Mouse (Mus musculus): ENCODE results near the gene Ubtf. TPM values are rescaled to one million over a fixed set of nuclear protein-coding genes. Genes with fewer than 3 reads are reported as not detected.
"Not testable (repeated sequence)": the region's sequence is repeated elsewhere in the genome, so short reads cannot be mapped to it uniquely, and the experiment has no call there.

Ubtf gene
- total RNA-seq, 2 experiments from 2014 or later = 38.2 to 45.5 TPM

DNA sequence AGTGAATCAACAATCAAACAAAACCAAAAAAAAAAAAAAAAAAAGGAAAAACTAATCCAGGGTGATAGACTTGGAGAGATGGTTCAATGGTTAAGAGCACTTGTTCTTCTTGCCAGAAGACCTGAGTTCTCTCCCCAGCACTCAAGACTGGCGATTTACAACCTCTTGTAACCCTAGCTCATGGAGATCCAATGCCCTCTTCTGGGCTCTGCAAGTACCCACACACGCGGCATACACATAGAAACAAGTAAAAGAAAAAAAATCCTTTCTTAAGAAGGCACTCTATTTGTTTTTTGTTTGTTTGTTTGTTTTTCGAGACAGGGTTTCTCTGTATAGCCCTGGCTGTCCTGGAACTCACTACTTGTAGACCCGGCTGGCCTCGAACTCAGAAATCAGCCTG is 35.6 kb downstream of the Ubtf start:
- DNase-seq = no peak
- intact Hi-C loops (cut with DNase I; ENCODE audit: low total_unique reads) = no loop called here

- DNase-seq; intact Hi-C loops (cut with DNase I; ENCODE audit: low total_unique reads): not testable (repeated sequence)
Observed at GRCm38 (mm10) chr11:102280267-102280666, 39.3 kb downstream of the Ubtf start.

DNA sequence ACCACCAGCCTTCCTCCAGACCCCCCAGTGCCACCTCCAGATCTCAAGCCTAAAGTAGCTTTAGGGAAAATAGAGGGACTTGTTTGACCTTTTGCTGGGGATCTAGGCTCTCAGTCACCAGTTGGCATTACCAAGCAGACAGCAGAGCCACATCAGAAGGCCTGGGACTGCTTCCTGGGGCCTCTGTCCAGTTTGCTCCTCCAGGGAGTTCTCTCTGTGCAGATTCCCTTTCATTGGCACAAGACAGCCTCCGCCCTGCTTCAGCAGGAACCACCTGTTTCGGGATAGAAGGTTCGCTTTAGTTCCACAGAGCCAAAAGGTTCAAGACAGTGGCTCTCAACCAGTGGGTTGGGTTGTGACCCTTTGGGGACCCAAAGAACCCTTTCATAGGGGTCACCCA is 39.9 kb downstream of the Ubtf start:
- peak; percentile 51 for DNase-seq
- intact Hi-C loops (cut with DNase I; ENCODE audit: low total_unique reads) = no loop called here

DNA sequence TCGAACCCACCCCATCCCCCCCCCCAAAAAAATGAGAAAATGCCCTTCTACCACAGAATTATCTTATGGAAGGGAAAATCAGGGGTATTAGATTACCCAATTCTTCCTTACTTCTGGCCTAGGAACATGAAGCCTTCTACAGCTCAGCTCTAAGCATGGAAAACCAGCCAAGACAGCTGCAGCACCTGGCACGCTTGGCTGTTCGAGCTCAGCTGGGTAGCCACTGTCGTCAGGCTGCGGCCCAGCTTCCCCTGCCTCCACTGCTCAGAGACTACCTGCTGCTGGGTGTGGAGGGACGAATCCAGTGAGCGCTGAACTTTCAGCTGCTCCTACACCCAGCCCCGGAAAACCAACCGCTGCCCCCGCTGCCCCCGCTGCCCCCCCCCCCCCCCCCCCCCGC is 41.8 kb downstream of the Ubtf start:
- intact Hi-C loops (cut with DNase I; ENCODE audit: low total_unique reads) = no loop called here
- peak; percentile 52 for DNase-seq

GRCm38 (mm10) chr11:102276411-102276915 is 43.1 kb downstream of the Ubtf start:
- peak; percentile 40 for DNase-seq
- intact Hi-C loops (cut with DNase I; ENCODE audit: low total_unique reads) = no loop called here

DNA sequence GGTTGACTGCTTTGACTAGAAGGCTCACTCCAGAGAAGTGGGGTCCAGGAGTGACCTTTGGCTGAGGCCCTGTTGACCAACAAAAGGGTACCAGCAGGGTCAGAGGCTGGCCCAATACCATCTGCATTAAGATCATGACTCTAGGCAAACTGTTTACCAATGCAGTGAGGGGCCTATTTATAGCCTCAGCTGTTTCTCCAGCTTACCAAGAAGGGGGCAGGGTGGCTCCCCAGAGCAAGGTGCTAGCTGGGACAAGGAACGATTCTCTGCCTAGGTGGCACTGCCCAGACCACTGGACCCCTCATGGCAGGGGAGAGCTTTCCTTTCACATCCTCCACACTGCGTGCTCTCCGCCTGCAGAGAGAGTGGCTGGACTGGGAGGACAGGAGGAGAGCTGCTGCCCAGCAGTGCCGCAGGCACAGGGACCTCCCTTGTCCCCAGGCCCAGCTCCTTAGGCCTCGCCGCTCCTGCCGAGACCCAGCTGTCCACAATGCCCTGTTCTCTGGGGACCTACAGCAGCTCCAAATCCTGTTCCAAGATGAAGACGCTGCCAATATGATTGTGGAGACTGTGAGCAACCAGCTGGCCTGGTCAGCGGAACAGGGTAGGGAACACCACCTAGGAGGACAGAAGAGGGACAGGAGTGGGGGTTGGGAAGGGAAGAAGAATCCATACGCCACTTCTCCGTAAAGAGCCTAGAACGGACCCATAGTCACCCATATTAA is 50.9 kb downstream of the Ubtf start, which contains the start of gene Asb16:
Asb16 (plus strand) TSS at position 224 of the 725 bp plus-strand sequence.
- intact Hi-C loops (cut with DNase I; ENCODE audit: low total_unique reads) = loop anchor here (10.0 kb wide), 2 partner anchors 64 to 164 kb away; partner anchors contain the start of genes Ppy and Pyy

GRCm38 (mm10) chr11:102267480-102267879 is 52.1 kb downstream of the Ubtf start:
- DNase-seq = peak; percentile 83
- intact Hi-C loops (cut with DNase I; ENCODE audit: low total_unique reads) = loop anchor here (10.0 kb wide), 2 partner anchors 63 to 163 kb away; partner anchors contain the start of genes Ppy and Pyy

More for the DNA sequence above, 50.9 kb downstream of the Ubtf start, which contains the start of gene Asb16:
- no peak for DNase-seq

GRCm38 (mm10) chr11:102266631-102267355 is 52.7 kb downstream of the Ubtf start:
- intact Hi-C loops (cut with DNase I; ENCODE audit: low total_unique reads) = loop anchor here (10.0 kb wide), 2 partner anchors 62 to 162 kb away; partner anchors contain the start of genes Ppy and Pyy
- no peak for DNase-seq

- intact Hi-C loops (cut with DNase I; ENCODE audit: low total_unique reads) = loop anchor here (10.0 kb wide), 2 partner anchors 61 to 161 kb away; partner anchors contain the start of genes Ppy and Pyy
- no peak for DNase-seq
Observed at GRCm38 (mm10) chr11:102265816-102266215, 53.7 kb downstream of the Ubtf start.

- no peak for DNase-seq
- intact Hi-C loops (cut with DNase I; ENCODE audit: low total_unique reads) = loop anchor here (10.0 kb wide), 2 partner anchors 58 to 158 kb away; partner anchors contain the start of genes Ppy and Pyy
Observed at GRCm38 (mm10) chr11:102263211-102263610, 56.3 kb downstream of the Ubtf start.

GRCm38 (mm10) chr11:102258521-102258920 is 61.0 kb downstream of the Ubtf start:
- DNase-seq = no peak
- intact Hi-C loops (cut with DNase I; ENCODE audit: low total_unique reads) = no loop called here

DNA sequence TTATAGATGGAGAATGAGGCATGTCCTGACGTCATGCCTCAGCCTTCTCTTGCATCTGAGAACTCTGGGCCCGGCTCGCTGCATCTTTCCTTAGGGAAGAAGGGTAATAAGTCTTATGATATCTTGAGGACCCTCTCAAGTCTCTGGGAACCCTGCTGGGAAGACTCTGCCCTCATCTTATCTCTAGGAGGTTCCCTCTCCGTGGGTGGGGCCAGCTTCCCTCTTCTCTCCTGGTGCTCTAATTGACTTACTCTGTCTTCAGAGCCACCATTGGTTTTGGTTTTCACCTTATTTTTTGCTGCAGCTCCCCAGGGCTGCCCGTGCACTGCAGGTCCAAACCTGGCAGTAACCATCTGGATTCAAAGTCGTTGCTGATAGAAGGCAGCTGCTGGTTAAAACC is 61.4 kb downstream of the Ubtf start:
- intact Hi-C loops (cut with DNase I; ENCODE audit: low total_unique reads) = no loop called here
- no peak for DNase-seq

DNA sequence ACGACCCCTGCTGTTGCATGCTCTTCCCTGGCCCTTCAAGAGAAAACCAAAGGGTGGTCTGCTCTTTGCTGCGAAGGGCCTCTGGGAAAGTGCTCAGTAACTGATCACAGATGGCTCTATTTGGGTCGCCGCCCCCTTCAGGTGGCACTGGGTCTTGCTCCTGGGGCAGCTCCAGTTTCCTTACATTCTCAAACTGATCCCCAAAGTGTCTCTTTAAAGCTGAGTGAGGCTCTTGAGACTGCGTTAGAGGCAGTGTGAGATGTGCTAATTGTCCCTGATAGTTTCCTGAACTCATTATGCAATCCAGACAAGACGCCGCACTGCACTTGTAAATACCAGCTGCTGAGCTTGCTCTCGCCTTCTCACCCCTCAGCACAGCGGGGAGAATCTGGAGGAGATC is 62.0 kb downstream of the Ubtf start:
- DNase-seq = peak; percentile 15
- intact Hi-C loops (cut with DNase I; ENCODE audit: low total_unique reads) = no loop called here

Other genes starting within 250 kb of the Ubtf start
- gene Mpp2, start 231.2 kb downstream of the Ubtf start, total RNA-seq (2021) = 1 to 10 TPM in 1 of 2 experiments, under 1 TPM in 1; 0.92 to 1.6 TPM
- not detected for gene Ppy, start 218.4 kb downstream of the Ubtf start, total RNA-seq (2021)
- not detected for gene Pyy, start 211.9 kb downstream of the Ubtf start, total RNA-seq (2021)
- gene Nags, start 174.2 kb downstream of the Ubtf start, total RNA-seq (2021) = not detected
- gene Tmem101, start 163.3 kb downstream of the Ubtf start, total RNA-seq (2021) = 10 to 100 TPM; 15.1 to 16.5 TPM
- 10 to 100 TPM; 69.9 to 76.0 TPM for gene Lsm12, start 134.4 kb downstream of the Ubtf start, total RNA-seq (2021)
- gene G6pc3, start 130.1 kb downstream of the Ubtf start, total RNA-seq (2021) = 10 to 100 TPM; 36.1 to 36.2 TPM
- gene Hdac5, start 89.6 kb downstream of the Ubtf start, total RNA-seq (2021) = 10 to 100 TPM; 59.5 to 65.6 TPM
- under 1 TPM; 0.11 to 0.47 TPM for gene BC030867, start 70.9 kb downstream of the Ubtf start, total RNA-seq (2021)
- gene Asb16, start 51.0 kb downstream of the Ubtf start, total RNA-seq (2021) = 10 to 100 TPM; 58.9 to 61.2 TPM
- 10 to 100 TPM; 14.8 to 14.9 TPM for gene Tmub2, start 34.8 kb downstream of the Ubtf start, total RNA-seq (2021)
- 10 to 100 TPM; 15.9 to 17.5 TPM for gene Atxn7l3, start 23.1 kb downstream of the Ubtf start, total RNA-seq (2021)
- 1 to 10 TPM in 1 of 2 experiments, under 1 TPM in 1; 0.59 to 1.5 TPM for gene Slc4a1, start 46.5 kb upstream of the Ubtf start, total RNA-seq (2021)
- gene Rundc3a, start 73.7 kb upstream of the Ubtf start, total RNA-seq (2021) = under 1 TPM; 0.66 to 0.90 TPM
- gene Slc25a39, start 88.2 kb upstream of the Ubtf start, total RNA-seq (2021) = 10 to 100 TPM; 46.6 to 48.9 TPM
- gene Grn, start 110.6 kb upstream of the Ubtf start, total RNA-seq (2021) = 10 to 100 TPM; 57.2 to 63.7 TPM
- 1 to 10 TPM; 6.2 to 7.3 TPM for gene Fam171a2, start 127.9 kb upstream of the Ubtf start, total RNA-seq (2021)
- 1 to 10 TPM; 1.6 to 2.5 TPM for gene Itga2b, start 150.4 kb upstream of the Ubtf start, total RNA-seq (2021)
- gene Gpatch8, start 236.7 kb upstream of the Ubtf start, total RNA-seq (2021) = 10 to 100 TPM; 21.1 to 27.7 TPM